Mouse (Mus musculus): ENCODE results near the gene Mab21l3. TPM values are rescaled to one million over a fixed set of nuclear protein-coding genes. Genes with fewer than 3 reads are reported as not detected.

Mab21l3 gene
- total RNA-seq, 1 experiment: 1.9 TPM

DNA sequence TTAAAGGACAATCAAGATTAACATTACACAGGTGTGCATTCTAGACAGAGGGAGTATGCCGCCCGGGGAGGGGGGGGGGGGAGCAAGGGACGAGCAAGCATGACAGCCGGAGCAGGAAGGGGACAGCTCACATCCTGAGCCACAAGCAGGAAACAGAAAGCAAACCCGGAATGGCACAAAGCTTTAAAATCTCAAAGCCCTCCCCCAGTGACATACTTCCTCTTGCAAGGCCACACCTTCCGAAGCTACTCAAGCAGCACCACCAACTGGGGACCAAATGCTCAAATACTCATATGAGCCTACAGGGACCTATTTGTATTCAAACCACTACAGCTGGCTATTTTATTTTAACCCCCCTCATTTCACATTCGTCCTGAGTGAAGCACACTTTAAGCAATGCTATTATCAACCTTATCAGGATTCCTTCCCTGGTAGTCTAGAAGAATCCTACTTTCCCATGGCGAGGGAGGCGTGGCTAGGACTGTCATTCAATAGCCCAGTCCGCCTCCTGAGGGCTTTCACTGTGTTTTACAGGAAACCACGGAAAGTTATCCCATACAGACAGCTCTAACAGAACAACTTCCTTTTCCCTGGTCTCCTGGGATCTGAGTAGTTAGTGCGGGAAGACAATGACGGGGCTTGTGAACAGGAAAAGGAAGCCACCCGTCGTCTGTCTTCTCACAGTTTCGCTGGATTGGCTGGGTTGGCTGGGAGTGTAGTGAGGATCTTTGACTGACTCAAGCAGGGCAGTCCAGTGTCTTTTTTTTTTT lies 69.7 kb downstream of the Mab21l3 start:
- H3K4me1 ChIP-seq (ENCODE audit: control insufficient read depth in 2 of 2, insufficient read depth in 2 of 2, low read length in 2 of 2, poor library complexity in 1 of 2): peaks cover 2 to 3% of the 10 kb centered on the region in 2 experiments; a peak in 2 of 4 replicates
- peak overlapping the region; percentile 21; the same call in 1 of the 2 replicates for H3K9ac ChIP-seq (ENCODE audit: insufficient read depth, low read depth, low read length, poor library complexity, severe bottlenecking)
- no peaks in the 10 kb centered on the region for H3K36me3 ChIP-seq (ENCODE audit: control insufficient read depth, insufficient read depth, low read length, poor library complexity, severe bottlenecking)
- no peak overlapping the region for H3K4me3 ChIP-seq (ENCODE audit: insufficient read depth in 1 of 2, low read depth in 1 of 2, low read length in 2 of 2, poor library complexity in 1 of 2, severe bottlenecking in 1 of 2)
- 0 out of 2 replicates have a peak overlapping the region, but pooled peaks have one; percentile 15 for H3K27ac ChIP-seq (ENCODE audit: insufficient read depth, low read depth, low read length, poor library complexity, severe bottlenecking)
- DNase-seq (ENCODE audit: low read depth, low spot score): peak; percentile 31
- in situ Hi-C loops (cut with MboI; ENCODE audit: low sequenced_read_pairs in 2 of 2, unreplicated experiment in 2 of 2): no loop called here
- TF ChIP-seq CHD2 (IDR thresholded peaks at IDR 0.05; ENCODE audit: low read depth, low read length): no peak
- no peak for TF ChIP-seq ZNF384 (IDR thresholded peaks at IDR 0.05; ENCODE audit: low read depth, low read length)
- no peak for TF ChIP-seq HCFC1 (IDR thresholded peaks at IDR 0.05; ENCODE audit: borderline replicate concordance, insufficient read depth, low read length)
- TF ChIP-seq MAFK (IDR thresholded peaks at IDR 0.05; ENCODE audit: insufficient read depth, low read depth, low read length): no peak
- TF ChIP-seq ZC3H11A (IDR thresholded peaks at IDR 0.05; ENCODE audit: borderline replicate concordance, low read depth, low read length): no peak
- no peaks in the 10 kb centered on the region for H3K9me3 ChIP-seq (ENCODE audit: control insufficient read depth, insufficient read depth, low read depth, low read length)

- Histone ChIP-seq H3K36me3 (ENCODE audit: control insufficient read depth, insufficient read depth, low read length, poor library complexity, severe bottlenecking) (no peaks in the 10 kb centered on the region), H3K4me3 (ENCODE audit: insufficient read depth in 1 of 2, low read depth in 1 of 2, low read length in 2 of 2, poor library complexity in 1 of 2, severe bottlenecking in 1 of 2) (no peak overlapping the region), H3K9ac (ENCODE audit: insufficient read depth, low read depth, low read length, poor library complexity, severe bottlenecking) (no peak overlapping the region), H3K27ac (ENCODE audit: insufficient read depth, low read depth, low read length, poor library complexity, severe bottlenecking) (no peak overlapping the region), H3K9me3 (ENCODE audit: control insufficient read depth, insufficient read depth, low read depth, low read length) (no peaks in the 10 kb centered on the region), H3K4me1 (ENCODE audit: control insufficient read depth in 2 of 2, insufficient read depth in 2 of 2, low read length in 2 of 2, poor library complexity in 1 of 2) (peaks cover 2 to 3% of the 10 kb centered on the region in 2 experiments; a peak in 2 of 4 replicates)
- no peak for DNase-seq (ENCODE audit: low read depth, low spot score)
- in situ Hi-C loops (cut with MboI; ENCODE audit: low sequenced_read_pairs in 2 of 2, unreplicated experiment in 2 of 2): no loop called here
- TF ChIP-seq ZNF384 (IDR thresholded peaks at IDR 0.05; ENCODE audit: low read depth, low read length): no peak
- no peak for TF ChIP-seq HCFC1 (IDR thresholded peaks at IDR 0.05; ENCODE audit: borderline replicate concordance, insufficient read depth, low read length)
- TF ChIP-seq ZC3H11A (IDR thresholded peaks at IDR 0.05; ENCODE audit: borderline replicate concordance, low read depth, low read length): no peak
- no peak for TF ChIP-seq CHD2 (IDR thresholded peaks at IDR 0.05; ENCODE audit: low read depth, low read length)
- TF ChIP-seq MAFK (IDR thresholded peaks at IDR 0.05; ENCODE audit: insufficient read depth, low read depth, low read length): no peak
Observed at GRCm38 (mm10) chr3:101775732-101776131, 73.0 kb downstream of the Mab21l3 start.

DNA sequence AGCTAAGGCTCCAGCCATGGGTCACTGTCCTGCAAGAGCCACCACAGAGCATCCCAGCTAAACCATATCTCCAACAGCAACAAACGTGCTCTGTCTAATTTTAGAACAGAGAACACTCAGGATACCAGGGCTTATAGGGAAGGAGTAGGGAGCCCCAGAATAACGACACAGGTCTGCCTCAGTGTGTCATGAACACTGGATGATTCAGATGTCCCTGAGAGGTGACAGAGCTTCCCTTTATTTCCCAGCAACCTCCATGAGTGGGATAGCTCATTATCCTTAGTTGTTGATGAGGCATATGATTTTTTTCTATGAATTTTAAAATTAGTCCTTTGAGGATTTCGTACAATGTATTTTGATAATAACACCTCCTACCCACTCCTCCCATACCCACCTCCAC lies 78.2 kb downstream of the Mab21l3 start:
- TF ChIP-seq HCFC1 (IDR thresholded peaks at IDR 0.05; ENCODE audit: borderline replicate concordance, insufficient read depth, low read length): no peak
- no peak for TF ChIP-seq MAFK (IDR thresholded peaks at IDR 0.05; ENCODE audit: insufficient read depth, low read depth, low read length)
- no peaks in the 10 kb centered on the region for H3K4me1 ChIP-seq (ENCODE audit: control insufficient read depth in 2 of 2, insufficient read depth in 2 of 2, low read length in 2 of 2, poor library complexity in 1 of 2)
- in situ Hi-C loops (cut with MboI; ENCODE audit: low sequenced_read_pairs in 2 of 2, unreplicated experiment in 2 of 2): no loop called here
- no peak overlapping the region for H3K9ac ChIP-seq (ENCODE audit: insufficient read depth, low read depth, low read length, poor library complexity, severe bottlenecking)
- no peak for DNase-seq (ENCODE audit: low read depth, low spot score)
- no peaks in the 10 kb centered on the region for H3K36me3 ChIP-seq (ENCODE audit: control insufficient read depth, insufficient read depth, low read length, poor library complexity, severe bottlenecking)
- H3K9me3 ChIP-seq (ENCODE audit: control insufficient read depth, insufficient read depth, low read depth, low read length): no peaks in the 10 kb centered on the region
- no peak overlapping the region for H3K4me3 ChIP-seq (ENCODE audit: insufficient read depth in 1 of 2, low read depth in 1 of 2, low read length in 2 of 2, poor library complexity in 1 of 2, severe bottlenecking in 1 of 2)
- no peak overlapping the region for H3K27ac ChIP-seq (ENCODE audit: insufficient read depth, low read depth, low read length, poor library complexity, severe bottlenecking)

- no peak overlapping the region for H3K4me3 ChIP-seq (ENCODE audit: insufficient read depth in 1 of 2, low read depth in 1 of 2, low read length in 2 of 2, poor library complexity in 1 of 2, severe bottlenecking in 1 of 2)
- TF ChIP-seq CHD2 (IDR thresholded peaks at IDR 0.05; ENCODE audit: low read depth, low read length) (no peak), MAFK (IDR thresholded peaks at IDR 0.05; ENCODE audit: insufficient read depth, low read depth, low read length) (no peak)
- no peak overlapping the region for H3K9ac ChIP-seq (ENCODE audit: insufficient read depth, low read depth, low read length, poor library complexity, severe bottlenecking)
- DNase-seq (ENCODE audit: low read depth, low spot score): no peak
- in situ Hi-C loops (cut with MboI; ENCODE audit: low sequenced_read_pairs in 2 of 2, unreplicated experiment in 2 of 2): no loop called here
- H3K4me1 ChIP-seq (ENCODE audit: control insufficient read depth in 2 of 2, insufficient read depth in 2 of 2, low read length in 2 of 2, poor library complexity in 1 of 2): no peaks in the 10 kb centered on the region
- H3K27ac ChIP-seq (ENCODE audit: insufficient read depth, low read depth, low read length, poor library complexity, severe bottlenecking): no peak overlapping the region
- no peaks in the 10 kb centered on the region for H3K9me3 ChIP-seq (ENCODE audit: control insufficient read depth, insufficient read depth, low read depth, low read length)
- no peaks in the 10 kb centered on the region for H3K36me3 ChIP-seq (ENCODE audit: control insufficient read depth, insufficient read depth, low read length, poor library complexity, severe bottlenecking)
Observed at GRCm38 (mm10) chr3:101763566-101763965, 85.2 kb downstream of the Mab21l3 start.

Other genes with a start within 250 kb of the Mab21l3 start
- 485 and 621 TPM in 2 replicates for gene Atp1a1, start 244.3 kb downstream of the Mab21l3 start, total RNA-seq (2012; rRNA removed)
- 0.63 and 0.76 TPM in 2 replicates for gene Slc22a15, start 75.5 kb upstream of the Mab21l3 start, total RNA-seq (2012; rRNA removed)
- not detected in 2 replicates for gene Nhlh2, start 161.1 kb upstream of the Mab21l3 start, total RNA-seq (2012; rRNA removed)
- 0.54 and 1.3 TPM in 2 replicates for gene Casq2, start 237.5 kb upstream of the Mab21l3 start, total RNA-seq (2012; rRNA removed)

Data from ES-E14 (cell line).